Mouse (Mus musculus): ENCODE measurements around the gene Thap11.

Gene Thap11

DNA sequence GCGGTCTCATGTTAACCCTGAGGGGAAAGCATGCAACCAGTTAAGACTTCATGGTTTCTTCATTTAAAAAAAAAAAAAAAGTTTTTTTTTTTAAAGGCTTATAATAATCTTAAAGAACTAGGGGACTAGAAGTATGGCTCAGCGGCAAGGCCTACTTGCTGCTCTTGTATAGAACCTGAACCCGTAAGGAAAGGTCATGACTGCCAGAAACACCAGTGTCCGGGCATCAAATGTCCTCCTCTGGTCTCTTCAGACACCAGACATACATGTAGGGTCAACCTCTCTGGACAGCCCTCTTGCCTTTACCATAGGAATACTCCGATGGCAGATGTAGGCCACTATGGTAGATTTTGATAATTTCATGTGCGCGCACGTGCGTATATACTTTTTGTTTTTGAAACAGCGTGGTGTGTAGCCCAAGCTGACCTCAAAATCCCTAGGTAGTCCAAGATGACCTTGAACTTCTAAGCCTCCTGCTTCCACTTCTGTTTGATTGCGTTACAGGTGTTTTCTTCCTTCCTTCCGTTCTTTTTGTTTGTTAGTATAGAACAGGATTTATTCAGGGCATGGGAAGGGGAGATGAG is 2.7 kb upstream of the Thap11 start:
- DNase-seq (ENCODE audit: low spot score) = peak; percentile 15

DNA sequence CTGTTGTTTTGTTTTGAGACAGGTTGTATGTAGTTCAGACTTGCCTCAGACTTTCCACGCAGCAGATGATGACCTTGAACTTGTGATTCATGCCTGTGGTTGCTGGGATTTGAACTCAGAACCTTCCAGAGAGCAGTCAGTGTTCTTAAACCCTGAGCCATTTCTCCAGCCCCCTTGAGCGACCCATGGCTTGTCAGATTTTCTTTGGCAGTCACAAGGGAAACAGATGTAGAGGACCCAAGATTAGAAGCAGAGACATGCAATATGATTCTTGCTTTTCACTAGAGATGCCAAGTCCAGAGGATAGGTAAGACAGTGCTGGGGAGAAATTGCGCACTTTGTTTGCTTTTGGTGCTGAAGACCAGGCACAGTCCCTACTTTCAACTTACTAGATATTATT is 1.8 kb upstream of the Thap11 start, which contains the start of gene Cenpt:
Gene Cenpt (minus strand): TSS at position 101 of the 400 bp plus-strand sequence.
- DNase-seq (ENCODE audit: low spot score) = no peak

DNA sequence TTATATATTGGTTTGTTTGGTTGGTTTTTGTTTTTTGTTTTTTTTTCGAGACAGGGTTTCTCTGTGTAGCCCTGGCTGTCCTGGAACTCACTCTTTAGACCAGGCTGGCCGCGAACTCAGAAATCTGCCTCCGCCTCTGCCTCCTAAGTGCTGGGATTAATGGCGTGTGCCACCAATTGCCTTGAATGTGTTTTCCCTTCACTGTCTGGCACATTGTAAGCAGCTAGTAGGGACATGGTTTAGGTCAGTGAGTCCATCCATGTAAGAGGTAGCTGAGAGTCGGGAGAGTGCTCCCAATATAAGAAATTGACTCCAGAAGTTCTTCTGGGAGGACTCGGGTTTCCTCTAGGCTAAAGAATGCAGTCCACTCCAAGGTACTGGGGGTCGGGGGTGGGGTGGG is 629 bp upstream of the Thap11 start:
- DNase-seq (ENCODE audit: low spot score) = no peak

DNA sequence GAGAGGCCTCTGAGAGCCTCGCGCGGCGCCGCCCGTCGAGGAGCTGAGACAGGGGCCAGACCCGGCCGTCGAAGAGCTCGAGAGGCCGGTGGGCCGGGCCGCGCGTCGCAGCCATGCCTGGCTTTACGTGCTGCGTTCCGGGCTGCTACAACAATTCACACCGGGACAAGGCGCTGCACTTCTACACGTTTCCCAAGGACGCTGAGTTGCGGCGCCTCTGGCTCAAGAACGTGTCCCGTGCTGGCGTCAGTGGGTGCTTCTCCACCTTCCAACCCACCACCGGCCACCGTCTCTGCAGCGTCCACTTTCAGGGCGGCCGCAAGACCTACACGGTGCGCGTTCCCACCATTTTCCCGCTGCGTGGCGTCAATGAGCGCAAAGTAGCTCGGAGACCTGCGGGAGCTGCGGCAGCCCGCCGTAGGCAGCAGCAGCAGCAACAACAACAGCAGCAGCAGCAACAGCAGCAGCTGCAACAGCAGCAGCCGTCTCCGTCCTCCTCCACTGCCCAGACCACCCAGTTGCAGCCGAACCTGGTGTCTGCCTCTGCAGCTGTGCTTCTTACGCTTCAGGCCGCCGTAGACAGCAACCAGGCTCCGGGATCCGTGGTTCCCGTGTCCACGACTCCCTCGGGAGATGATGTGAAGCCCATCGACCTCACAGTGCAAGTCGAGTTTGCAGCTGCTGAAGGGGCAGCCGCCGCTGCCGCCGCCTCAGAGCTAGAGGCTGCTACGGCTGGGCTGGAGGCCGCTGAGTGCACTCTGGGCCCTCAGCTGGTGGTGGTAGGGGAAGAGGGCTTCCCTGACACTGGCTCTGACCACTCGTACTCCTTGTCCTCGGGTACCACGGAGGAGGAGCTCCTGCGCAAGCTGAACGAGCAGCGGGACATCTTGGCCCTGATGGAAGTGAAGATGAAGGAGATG is 576 bp downstream of the Thap11 start:
- peak; percentile 46 for DNase-seq (ENCODE audit: low spot score)

DNA sequence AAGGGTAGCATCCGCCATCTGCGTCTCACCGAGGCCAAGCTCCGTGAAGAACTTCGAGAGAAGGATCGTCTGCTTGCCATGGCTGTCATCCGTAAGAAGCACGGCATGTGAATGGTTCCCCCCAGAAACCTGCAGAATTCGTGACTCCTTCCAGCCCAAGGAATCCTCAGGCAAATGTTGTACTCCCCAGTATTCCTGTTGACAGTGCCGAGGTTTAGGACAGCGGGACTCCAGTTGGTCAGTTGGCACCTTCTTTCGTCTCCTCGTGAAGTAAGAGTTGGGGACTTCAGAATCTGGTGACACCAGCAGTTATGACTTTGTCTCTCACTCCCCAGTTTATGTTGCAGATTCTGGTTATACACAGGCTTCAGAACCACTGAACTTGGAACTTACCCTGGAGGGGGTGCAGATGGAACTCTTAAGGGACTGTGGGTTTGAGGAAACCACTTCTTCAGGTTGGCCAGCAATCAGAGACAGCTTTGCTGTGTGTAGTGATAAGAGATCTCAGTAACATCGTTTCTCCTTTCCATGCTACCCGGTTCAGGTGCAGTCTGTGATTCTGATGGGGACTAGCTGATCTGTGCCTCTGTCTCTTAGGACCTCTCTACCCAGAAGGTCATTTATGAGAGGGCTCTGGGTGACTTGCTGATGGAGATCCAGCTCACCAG is 1.4 kb downstream of the Thap11 start:
- no peak for DNase-seq (ENCODE audit: low spot score)

DNA sequence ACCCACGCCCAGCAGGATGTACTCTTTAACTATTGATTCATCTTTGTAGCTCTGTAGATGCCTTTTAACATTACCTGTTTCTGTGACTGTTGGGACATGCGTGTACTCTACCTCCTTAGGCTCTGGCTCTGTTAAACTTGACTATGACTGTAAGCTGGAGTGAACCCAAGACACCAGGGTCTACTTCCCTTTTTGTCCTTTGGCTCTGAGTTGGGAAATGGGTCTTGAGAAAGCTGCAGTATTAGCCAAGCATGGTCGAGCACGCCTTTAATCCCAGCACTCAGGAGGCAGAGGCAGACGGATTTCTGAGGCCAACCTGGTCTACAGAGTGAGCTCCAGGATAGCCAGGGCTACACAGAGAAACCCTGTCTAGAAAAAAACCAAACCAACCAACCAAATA is 3.6 kb downstream of the Thap11 start:
- no peak for DNase-seq (ENCODE audit: low spot score)

DNA sequence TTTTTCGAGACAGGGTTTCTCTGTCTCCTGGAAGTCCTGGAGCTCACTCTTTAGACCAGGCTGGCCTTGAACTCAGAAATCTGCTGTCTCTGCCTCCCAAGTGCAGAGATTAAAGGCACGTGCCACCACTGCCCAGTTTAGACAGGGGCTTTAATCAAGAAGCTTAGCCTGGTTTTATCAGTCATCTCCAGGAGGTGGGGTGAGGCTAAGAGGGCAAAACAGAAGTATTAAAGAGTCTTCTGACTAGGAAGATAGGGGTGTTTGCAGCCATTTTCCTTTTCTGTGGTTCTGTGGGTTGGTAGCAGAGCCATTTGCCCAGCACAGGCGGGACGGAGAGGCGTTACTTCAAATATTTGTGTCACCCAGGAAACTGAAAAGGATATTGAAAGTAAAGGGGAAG is 4.4 kb downstream of the Thap11 start:
- DNase-seq (ENCODE audit: low spot score) = no peak

DNA sequence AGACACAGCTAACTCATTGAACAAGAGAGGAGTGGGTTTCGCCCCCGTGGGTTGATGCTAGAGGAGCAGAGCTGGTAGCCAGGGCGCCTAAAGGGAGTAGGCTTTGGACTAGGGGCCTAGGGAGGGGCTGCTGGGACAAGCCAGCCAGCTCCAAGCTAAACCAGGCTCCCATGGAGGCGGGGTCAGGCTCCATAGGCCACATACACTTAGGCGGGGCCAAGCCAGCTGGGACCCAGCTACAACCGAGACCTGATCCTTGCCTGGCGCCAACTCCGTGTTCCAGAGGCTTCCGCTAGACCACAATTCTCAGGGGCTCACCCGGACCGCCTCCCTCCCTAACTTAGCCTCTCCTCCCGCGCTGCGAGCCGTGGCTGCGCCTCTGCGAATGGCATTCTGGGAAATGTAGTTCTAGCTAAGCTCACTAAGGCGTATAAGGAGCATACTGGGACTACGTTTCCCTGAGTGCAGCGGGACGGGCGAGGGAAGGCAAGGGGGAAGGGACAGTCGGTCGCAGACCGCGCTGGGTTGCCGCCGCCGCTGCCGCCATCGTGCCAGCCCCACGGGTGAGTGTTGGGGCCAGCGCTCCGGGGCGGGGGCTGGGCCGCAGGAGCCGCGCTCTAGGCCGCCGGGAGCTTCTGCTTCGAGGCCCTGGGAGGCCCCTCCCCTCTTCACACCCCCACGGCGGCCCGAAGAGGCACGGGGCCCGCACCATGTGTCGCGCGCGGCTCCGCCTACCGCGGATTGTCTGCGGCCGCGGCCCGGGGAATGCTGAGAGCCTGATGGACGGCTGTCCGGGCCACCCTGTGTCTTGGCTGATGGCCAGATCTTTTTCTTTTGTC is 5.4 kb downstream of the Thap11 start, which contains the start of gene Nutf2:
Gene Nutf2 (plus strand): TSS at position 438 of the 839 bp plus-strand sequence.
- DNase-seq (ENCODE audit: low spot score) = peak; percentile 94

DNA sequence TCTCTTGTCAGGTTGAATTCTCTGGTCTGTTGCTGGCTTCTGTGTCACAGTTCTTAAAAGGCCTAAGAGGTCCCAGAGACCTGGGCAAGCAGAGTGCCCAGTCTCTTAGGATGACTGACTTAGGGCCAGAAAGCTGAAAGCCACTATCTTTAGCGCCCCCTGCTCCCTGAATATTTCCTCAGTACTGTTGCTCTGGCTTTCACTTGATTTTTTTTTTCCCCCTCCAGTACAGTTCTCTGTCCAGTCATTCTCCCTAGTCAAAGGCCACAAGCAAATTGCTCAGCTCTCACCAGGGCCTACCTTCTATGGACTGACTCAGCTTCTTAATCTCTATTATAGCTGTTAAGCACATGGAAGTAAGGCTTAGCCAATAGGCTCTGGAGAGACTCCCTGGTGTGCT is 7.0 kb downstream of the Thap11 start:
- no peak for DNase-seq (ENCODE audit: low spot score)

DNA sequence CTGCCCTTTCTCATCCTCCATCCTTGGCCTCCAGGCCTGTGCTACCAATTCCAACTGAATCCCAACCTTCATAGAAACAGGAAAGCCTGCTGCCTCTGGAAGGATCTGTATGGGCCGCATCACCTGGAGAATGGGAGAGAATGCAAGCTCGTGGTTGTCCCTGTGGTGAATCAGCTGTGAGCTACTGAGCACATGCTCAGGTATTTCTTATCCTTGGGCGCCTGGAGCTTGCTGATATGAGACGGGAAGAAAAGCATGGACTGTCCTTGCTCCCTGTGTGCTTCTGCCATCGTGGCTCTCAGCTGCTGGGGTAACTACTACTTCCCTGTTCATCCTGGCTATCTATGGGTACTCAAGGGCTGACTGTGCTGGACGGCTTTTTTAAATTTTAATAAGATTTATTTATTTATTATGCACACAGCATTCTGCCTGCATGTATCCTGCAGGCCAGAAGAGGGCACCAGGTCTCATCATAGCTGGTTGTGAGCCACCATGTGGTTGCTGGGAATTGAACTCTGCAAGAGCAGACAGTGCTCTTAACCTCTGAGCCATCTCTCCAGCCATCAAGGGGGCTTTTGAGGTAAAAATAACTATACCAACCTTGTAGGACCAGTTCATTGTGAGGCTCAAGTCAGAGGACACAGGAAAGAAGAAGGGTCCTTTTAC is 11.6 kb downstream of the Thap11 start:
- no peak for DNase-seq (ENCODE audit: low spot score)

DNA sequence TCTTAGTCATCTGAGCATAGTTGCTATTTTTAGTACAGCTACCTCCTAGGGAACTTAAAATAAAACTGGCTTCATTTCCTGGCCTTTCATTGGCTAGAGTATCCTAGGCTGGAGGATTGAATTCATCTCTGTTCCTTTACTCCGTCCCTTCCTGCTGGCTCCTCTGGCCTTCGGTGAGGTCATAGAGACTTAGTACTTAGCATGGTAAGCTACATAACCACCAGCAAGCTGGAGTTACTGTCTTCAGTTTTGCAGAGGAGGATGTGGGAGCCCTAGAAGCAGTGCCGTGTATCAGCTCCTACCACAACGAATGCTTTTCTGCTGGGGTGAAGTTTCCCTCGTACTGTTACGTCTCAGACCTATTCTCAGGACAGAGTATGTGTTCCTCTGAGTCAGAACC is 19.4 kb downstream of the Thap11 start:
- DNase-seq (ENCODE audit: low spot score) = no peak

DNA sequence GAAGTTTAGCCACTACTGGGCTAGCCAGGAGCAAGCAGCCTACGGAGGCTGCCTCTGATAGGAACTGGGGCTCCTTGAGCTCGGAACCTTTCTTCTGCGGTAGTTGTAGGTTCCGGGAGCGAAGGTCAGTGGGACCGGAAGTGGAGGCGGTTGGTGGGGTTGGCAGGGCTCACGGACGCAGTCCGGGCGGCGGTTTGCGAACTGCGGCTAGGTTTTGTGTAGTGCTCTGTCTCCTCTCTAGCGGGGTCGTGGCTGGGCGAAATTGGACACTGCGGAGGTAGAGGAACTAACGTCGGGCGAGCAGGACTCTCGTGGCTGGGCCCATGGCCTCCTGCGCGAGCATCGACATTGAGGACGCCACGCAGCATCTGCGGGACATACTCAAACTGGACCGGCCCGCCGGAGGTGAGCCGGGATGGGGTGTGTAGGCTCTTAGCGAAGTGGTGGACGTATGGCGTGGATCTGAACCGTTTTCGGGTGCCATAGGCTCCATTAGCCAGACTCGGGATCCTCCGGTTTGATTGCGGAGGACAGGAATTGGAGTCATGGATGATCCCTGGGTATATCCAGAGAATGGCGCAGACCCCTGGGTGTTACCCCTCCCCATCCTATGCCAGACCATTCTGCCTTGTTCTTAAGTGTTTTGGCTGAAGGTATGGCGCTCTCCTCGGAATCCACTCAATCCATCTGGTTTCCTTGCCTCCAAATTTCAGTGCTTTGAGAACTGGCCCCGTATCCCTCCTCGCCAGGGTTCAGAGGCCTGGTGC is 26.0 kb downstream of the Thap11 start, which contains the start of gene Edc4:
Gene Edc4 (plus strand): TSS at position 128 of the 767 bp plus-strand sequence.
- peak; percentile 83 for DNase-seq (ENCODE audit: low spot score)

DNA sequence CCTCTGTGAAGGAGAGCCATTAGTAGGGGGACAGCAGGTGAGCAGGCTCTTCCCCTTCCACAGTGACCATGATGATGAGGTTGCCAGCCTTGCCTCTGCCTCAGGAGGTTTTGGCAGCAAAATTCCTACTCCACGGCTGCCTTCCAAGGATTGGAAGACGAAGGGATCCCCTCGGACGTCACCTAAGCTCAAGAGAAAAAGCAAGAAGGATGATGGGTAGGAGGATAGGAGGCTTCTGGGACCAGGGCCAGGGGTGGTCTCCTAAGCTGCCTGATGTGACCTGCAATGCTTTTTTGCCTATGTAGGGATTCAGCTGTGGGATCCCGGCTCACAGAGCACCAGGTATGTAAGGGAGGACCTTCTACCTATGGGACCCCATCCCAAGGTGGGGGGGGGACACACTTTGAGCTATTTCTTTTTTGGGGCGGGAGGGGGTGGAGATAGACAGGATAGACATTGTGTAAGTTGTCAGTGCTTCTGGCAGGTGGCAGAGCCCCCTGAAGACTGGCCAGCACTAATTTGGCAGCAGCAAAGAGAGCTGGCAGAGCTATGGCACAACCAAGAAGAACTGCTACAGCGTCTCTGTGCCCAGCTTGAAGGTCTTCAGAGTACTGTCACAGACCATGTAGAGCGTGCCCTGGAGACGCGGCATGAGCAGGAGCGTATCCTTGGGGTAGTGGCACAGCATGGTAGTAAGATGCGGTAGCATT is 35.0 kb downstream of the Thap11 start:
- no peak for DNase-seq (ENCODE audit: low spot score)

DNA sequence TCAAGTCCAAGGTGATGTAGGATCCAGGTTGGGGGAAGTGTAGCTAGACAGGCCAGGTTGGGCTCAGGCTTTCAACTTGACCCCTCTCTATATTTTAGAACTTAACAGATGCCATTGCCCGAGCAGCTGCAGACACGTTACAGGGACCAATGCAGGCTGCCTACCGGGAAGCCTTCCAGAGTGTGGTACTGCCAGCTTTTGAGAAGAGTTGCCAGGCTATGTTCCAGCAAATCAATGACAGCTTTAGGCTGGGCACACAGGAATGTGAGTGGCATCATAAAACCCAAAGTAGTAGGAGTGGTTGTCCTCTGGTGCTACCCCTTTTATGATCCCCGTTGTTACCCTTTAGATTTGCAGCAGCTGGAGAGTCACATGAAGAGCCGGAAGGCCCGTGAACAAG is 35.9 kb downstream of the Thap11 start:
- peak; percentile 81 for DNase-seq (ENCODE audit: low spot score)

DNA sequence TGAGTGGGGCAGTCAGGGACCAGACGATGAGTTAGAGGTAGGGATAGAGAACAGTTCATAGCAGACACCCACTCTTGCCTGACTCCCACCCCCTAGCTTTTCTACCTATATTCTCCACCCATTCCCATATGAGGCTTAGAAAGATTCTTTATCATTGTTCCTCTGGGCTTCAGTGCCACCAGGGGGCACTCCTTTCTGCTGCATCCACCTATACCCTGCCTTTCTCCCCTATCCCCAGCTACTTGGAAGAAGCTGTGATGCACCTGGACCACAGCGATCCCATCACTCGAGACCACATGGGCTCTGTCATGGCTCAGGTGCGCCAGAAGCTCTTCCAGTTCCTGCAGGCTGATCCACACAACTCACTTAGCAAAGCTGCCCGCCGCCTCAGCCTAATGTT is 37.5 kb downstream of the Thap11 start:
- DNase-seq (ENCODE audit: low spot score) = no peak

DNA sequence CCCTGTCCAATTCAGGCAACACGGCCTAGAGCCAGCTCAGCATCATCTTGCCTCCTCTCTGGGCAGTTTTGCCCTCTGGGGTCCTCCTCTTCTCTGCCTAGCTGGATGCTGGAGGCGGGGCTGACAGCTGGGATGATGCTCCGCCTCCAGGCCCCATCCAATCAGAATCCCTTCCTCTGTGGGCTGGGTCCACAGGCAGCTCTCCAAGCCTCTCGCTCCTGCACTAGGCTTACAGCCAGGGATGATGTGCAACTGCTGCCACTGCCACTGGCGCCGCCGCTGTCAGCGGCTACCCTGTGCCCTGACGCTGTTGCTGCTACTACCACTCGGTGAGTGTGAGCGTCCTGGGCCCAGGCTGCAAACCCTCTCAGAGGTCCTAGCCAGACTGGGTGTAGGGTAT is 38.4 kb downstream of the Thap11 start, which contains the start of gene Nrn1l:
Gene Nrn1l (plus strand): TSS at position 229 of the 400 bp plus-strand sequence.
- DNase-seq (ENCODE audit: low spot score) = peak; percentile 84

DNA sequence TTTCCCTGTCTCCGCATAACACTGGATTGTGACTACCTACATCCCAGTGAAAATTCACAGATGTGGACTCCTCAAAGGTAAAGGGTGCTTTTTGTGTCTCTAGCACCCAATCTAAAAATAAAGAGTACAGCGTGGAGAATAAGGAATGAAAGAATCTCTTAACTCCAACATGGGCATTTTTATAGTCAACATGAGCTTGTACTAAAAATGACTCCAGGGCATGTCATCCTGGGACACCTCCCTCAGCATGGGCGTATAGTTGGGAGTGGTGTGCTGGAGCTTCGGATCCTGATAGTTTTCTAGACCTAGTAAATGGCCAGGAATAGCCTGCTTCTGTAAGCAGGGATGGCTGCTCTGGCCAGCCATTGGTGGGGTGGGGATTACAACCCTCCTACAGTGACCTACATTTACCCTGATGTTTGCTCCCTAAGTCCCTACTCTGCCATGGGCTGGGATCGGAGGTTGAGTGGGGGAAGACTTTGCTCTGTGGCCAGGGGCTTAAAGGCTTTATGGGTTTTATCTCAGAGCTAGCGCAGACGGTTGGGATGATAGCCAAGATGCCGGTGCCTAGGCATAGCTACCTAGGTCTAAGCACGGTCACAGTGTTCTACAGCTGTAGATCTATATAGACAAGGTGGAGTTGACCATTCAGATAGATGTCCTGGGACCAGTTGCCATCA is 43.0 kb downstream of the Thap11 start:
- DNase-seq (ENCODE audit: low spot score) = no peak

DNA sequence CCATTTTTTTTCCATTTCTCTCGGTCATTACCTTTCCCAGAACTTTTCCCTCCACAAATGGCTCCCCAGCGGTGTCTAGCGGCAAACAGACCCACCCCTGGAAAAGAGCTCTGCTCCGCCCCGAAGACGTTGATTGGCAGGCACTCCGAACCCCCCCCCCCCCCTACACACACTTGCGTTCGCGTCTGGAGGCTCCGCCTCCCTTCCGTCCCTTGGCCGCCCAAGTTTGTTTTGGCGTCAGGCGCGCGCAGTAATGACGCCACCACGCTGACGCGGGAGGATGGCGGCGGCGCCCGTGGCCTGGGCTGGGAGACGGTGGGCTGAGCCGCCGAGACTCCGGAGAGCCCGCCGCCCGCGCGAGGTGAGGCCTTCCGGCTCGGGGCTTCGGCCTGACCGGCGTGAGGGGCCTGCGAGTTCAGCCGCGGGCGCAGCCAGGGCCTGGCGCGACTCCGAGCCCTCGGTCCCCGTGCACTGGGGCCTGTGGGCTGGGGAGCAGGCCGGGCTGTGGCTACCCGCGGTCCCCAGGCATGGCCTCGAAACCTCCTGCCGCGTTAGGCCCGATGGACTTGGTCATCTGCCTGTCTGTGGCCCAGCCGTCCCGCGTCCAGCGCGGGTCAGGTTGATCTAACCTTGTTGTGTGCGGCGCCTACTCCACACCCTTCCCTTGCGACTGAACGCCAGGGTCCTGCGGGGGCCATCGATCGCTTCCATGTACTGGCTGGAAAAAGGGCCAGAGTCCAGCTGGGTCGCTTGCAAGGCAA is 45.4 kb downstream of the Thap11 start, which contains the start of gene Pskh1:
Gene Pskh1 (plus strand): TSS at position 262 of the 761 bp plus-strand sequence.
- peak; percentile 91 for DNase-seq (ENCODE audit: low spot score)

Measured in layer of hippocampus, adult 11-12 months (tissue).